Mouse (Mus musculus) kidney, adult 2 months (tissue): ENCODE results near the gene Ccdc160.

Experiments
- CTCF ChIP-seq: fragments of 200-500 bp; conservative IDR thresholded peaks from 2 replicates; pipeline ENCODE4 v1.5.1; 2011; ENCODE audit warnings: low read depth, mild to moderate bottlenecking, control low read depth, low read length, moderate library complexity, mixed read lengths; ENCODE audit not compliant: insufficient read depth, insufficient read length
- POLR2A ChIP-seq: fragments of 200-500 bp; IDR thresholded peaks from one replicate; pipeline ENCODE4 v1.6.1; 2011; ENCODE audit warnings: low read depth, low read length, control low read depth

GRCm38 (mm10) chrX:52744201-52745051 lies 46.6 kb upstream of the Ccdc160 start:
- TF ChIP-seq CTCF (no peak), POLR2A (no peak)
